Mouse (Mus musculus) neural tube, embryonic 11.5 days (tissue): ENCODE measurements around the gene Cdk9. TPM values are rescaled to one million over a fixed set of nuclear protein-coding genes. Genes with fewer than 3 reads are reported as not detected.

Source experiments
- ATAC-seq: fragments of 200-750 bp; cut with Nextera tagmentation; 2 replicates; pipeline ENCODE4 v1.8.0; 2017; ENCODE audit warnings: moderate number of reproducible peaks, mild to moderate bottlenecking, moderate TSS enrichment, moderate library complexity; ENCODE audit not compliant: insufficient read depth, low FRiP score, low TSS enrichment
- DNase-seq: peaks from one replicate; pipeline ENCODE4 v3.0.0-alpha.2; 2015; ENCODE audit warnings: low spot score
- H3K27ac ChIP-seq: fragments of 300-500 bp; sonication (generic); 2 replicates; pipeline ENCODE4 v1.5.1; 2014; ENCODE audit warnings: low read depth, mild to moderate bottlenecking, low read length
- H3K27me3 ChIP-seq: fragments of 300-500 bp; sonication (generic); 2 replicates; pipeline ENCODE4 v1.6.1; 2014; ENCODE audit warnings: mild to moderate bottlenecking, low read length, mixed read lengths; ENCODE audit not compliant: control insufficient read depth, insufficient read depth
- H3K36me3 ChIP-seq: fragments of 300-500 bp; sonication (generic); 2 replicates; pipeline ENCODE4 v1.6.1; 2014; ENCODE audit warnings: mild to moderate bottlenecking, low read length, moderate library complexity, mixed read lengths; ENCODE audit not compliant: control insufficient read depth, insufficient read depth
- H3K4me1 ChIP-seq: fragments of 300-500 bp; sonication (generic); 2 replicates; pipeline ENCODE4 v1.6.1; 2014; ENCODE audit warnings: low read length, mixed read lengths; ENCODE audit not compliant: control insufficient read depth, insufficient read depth
- H3K4me2 ChIP-seq: fragments of 300-500 bp; sonication (generic); 2 replicates; pipeline ENCODE4 v1.6.1; 2014; ENCODE audit warnings: low read depth, mild to moderate bottlenecking, moderate library complexity
- H3K4me3 ChIP-seq: fragments of 300-500 bp; sonication (generic); 2 replicates; pipeline ENCODE4 v1.5.1; 2014; ENCODE audit warnings: low read depth, low read length
- H3K9ac ChIP-seq: fragments of 300-500 bp; sonication (generic); 2 replicates; pipeline ENCODE4 v1.6.1; 2014; ENCODE audit warnings: mild to moderate bottlenecking, low read length
- H3K9me3 ChIP-seq: fragments of 300-500 bp; sonication (generic); 2 replicates; pipeline ENCODE4 v1.6.1; 2016; ENCODE audit warnings: low read length; ENCODE audit not compliant: control insufficient read depth
- WGBS: fragments of 180-500 bp; shearing (Covaris S2); extraction: QIAGEN DNeasy Blood & Tissue Kit; methylation state at CpG from one replicate; pipeline ENCODE4 v1.1.7; 2014; 5-methylcytosine and 5-hydroxymethylcytosine counted together
- polyA plus RNA-seq: library from polyadenylated mRNA; unstranded; fragments of >200 nt; fragmentation: Nextera tagmentation; extraction: Ambion mirVana; gene quantifications from 2 replicates; pipeline ENCODE4 v1.2.1, GENCODE M21; 2014

Cdk9 gene
- polyA plus RNA-seq, 1 experiment from 2014 or later, result 84.6 TPM

DNA sequence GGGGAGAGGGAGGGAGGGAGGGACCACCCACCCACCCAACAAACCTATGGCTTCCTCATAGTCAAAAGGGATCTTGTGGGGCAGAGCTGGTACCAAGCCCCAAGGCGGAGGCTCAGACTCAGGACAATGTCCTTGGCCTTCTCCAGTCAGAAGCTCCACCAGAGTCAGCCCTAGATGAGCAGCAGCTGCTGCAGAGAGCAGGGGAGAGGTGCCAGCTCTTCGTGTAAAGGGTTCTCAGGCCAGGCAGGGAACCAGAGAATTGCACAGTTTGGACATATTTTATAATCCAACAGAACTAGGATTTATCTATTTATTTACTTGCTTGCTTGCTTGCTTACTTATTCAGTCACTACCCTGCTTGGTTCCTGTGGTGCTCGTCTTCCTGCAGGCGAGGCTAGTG lies 26.4 kb upstream of the Cdk9 start:
- no peak overlapping the region for H3K4me2 ChIP-seq
- H3K36me3 ChIP-seq, result no peaks in the 10 kb centered on the region
- H3K9ac ChIP-seq, result no peak overlapping the region
- no peak overlapping the region for H3K27ac ChIP-seq
- H3K4me1 ChIP-seq, result peaks cover 8% of the 10 kb centered on the region; the same call in 1 of the 2 replicates
- ATAC-seq, result no peak
- H3K9me3 ChIP-seq, result no peaks in the 10 kb centered on the region
- WGBS, result 73% methylated on average over 4 of the region's 4 CpGs
- H3K4me3 ChIP-seq, result no peak overlapping the region
- no peak for DNase-seq
- peaks cover 8% of the 10 kb centered on the region; the same call in 1 of the 2 replicates for H3K27me3 ChIP-seq

DNA sequence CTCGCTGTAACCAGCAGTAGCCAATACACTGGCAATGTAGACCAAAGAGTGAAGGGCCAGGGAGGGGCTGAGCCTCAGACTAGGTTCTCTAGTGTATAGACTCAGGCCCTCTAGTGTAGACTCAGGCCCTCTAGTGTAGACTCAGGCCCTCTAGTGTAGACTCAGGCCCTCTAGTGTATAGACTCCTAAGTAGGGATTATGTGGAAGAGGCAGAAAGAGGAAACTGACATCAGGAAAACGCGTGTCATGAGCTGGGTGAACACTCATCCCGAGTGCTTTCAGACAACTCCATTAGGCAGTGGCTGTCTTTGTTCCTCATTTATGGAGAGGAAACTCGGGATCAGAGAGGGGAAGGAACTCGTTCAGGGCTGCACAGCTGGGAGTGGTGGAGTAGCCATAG lies 24.1 kb upstream of the Cdk9 start:
- DNase-seq (no peak), ATAC-seq (no peak)
- H3K4me2 ChIP-seq, result no peak overlapping the region
- no peak overlapping the region for H3K4me3 ChIP-seq
- no peak overlapping the region for H3K27ac ChIP-seq
- WGBS, result 58% methylated on average over 6 of the region's 6 CpGs
- no peaks in the 10 kb centered on the region for H3K36me3 ChIP-seq
- peaks cover 8% of the 10 kb centered on the region; the same call in 1 of the 2 replicates for H3K27me3 ChIP-seq
- peaks cover 7% of the 10 kb centered on the region for H3K4me1 ChIP-seq
- H3K9ac ChIP-seq, result no peak overlapping the region
- H3K9me3 ChIP-seq, result no peaks in the 10 kb centered on the region

DNA sequence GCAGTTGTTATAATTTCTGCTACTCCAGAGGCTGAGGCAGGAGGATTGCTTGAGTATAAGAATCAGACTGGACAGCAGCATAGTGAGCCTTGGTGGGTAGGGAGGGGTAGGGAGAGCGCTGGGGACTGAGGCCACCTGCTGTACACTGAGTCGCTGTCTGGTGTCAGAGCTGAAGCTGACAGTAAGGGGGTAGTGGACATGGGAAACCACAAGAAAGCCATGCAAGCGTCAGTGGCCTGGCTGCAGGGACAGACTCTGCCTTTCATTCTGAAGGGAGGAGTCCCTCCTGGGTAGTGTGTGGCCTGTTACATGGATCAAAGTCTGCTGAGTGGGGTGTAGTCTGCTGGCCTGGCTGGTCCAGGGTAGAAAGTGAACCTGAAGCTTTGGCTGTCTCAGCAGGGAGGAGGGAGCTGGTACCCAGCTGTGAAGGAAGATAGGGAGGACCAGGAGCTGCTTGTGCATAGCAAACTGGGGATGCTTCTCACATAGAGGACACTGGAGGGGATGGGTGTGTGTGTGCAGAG lies 23.5 kb upstream of the Cdk9 start:
- no peak overlapping the region for H3K4me3 ChIP-seq
- no peak overlapping the region for H3K4me2 ChIP-seq
- ATAC-seq (no peak), DNase-seq (no peak)
- 0 out of 2 replicates have a peak, but pooled peaks cover 3% of the 10 kb centered on the region for H3K27me3 ChIP-seq
- peaks cover 7% of the 10 kb centered on the region for H3K4me1 ChIP-seq
- H3K36me3 ChIP-seq, result no peaks in the 10 kb centered on the region
- 39% methylated on average over 3 of the region's 3 CpGs for WGBS
- no peak overlapping the region for H3K9ac ChIP-seq
- H3K27ac ChIP-seq, result no peak overlapping the region
- no peaks in the 10 kb centered on the region for H3K9me3 ChIP-seq

DNA sequence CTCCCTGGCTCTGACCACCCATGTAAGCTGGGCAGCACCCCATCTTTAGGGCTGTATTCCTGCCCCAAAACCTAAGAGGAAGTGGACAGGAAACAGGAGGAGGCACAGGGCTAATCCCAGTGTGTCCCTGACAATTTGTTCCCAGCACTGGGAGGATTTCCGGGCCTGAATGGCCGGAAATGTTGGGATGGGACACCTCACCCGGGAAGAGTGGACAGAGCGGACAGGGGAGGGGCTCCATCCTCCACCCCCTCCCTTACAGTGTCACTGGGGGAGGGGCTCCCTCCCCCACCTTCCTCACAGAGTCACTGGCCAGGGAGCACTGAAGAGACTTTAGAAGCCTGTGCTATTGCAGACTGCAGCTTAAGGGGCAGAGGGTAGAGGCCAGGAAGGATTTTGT lies 22.1 kb upstream of the Cdk9 start:
- no peaks in the 10 kb centered on the region for H3K9me3 ChIP-seq
- no peak overlapping the region for H3K9ac ChIP-seq
- H3K27ac ChIP-seq, result no peak overlapping the region
- no peak overlapping the region for H3K4me3 ChIP-seq
- H3K27me3 ChIP-seq, result 0 out of 2 replicates have a peak, but pooled peaks cover 3% of the 10 kb centered on the region
- peaks cover 3% of the 10 kb centered on the region; the same call in 1 of the 2 replicates for H3K4me1 ChIP-seq
- WGBS, result 67% methylated on average over 4 of the region's 4 CpGs
- DNase-seq, result no peak
- ATAC-seq, result no peak
- H3K4me2 ChIP-seq, result no peak overlapping the region
- no peaks in the 10 kb centered on the region for H3K36me3 ChIP-seq

DNA sequence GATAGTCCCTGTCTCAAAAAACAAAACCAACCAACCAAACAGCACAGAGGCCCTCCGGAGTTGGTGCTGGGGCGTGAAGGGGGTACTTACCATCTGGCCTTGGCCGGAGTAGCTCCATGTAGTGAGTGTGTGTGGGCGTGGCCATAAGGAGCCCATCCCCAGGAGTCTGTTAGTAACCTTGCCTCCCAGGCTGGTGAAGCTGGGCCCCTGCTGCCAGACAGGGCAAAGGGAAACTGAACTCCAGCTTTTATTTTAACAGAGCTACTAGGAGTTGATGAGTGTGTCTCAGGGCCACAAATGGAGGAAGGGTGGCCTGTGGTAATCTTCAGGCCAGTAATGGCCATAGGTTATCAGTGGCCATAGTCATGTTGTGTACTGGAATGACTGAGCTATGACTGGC lies 21.6 kb upstream of the Cdk9 start:
- H3K4me2 ChIP-seq, result no peak overlapping the region
- ATAC-seq, result no peak
- H3K9me3 ChIP-seq, result no peaks in the 10 kb centered on the region
- no peak overlapping the region for H3K9ac ChIP-seq
- no peaks in the 10 kb centered on the region for H3K27me3 ChIP-seq
- H3K27ac ChIP-seq, result no peak overlapping the region
- H3K4me3 ChIP-seq, result no peak overlapping the region
- no peak for DNase-seq
- 39% methylated on average over 4 of the region's 4 CpGs for WGBS
- H3K4me1 ChIP-seq, result peaks cover 3% of the 10 kb centered on the region; the same call in 1 of the 2 replicates
- H3K36me3 ChIP-seq, result no peaks in the 10 kb centered on the region

DNA sequence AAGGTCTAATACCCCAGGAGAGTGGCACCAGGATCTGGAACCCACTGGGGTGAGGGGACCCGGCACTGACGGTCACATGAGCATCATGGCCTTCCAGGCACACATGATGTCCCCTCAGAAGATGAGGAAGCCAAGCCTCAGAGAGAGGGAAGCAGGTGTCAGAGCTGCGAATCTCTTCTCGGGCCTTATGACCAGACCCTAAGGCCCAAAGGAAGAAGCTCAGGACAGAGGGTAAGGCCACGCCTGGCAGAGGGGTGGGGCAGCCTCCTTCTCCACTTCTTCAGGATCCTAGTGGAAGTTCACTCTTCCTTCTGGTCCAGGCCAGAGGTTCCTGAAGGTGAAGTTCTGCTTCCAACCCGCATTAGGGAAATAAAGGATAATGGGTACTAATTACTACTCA lies 19.8 kb upstream of the Cdk9 start:
- 81% methylated on average over 6 of the region's 6 CpGs for WGBS
- no peaks in the 10 kb centered on the region for H3K27me3 ChIP-seq
- H3K9ac ChIP-seq, result no peak overlapping the region

DNA sequence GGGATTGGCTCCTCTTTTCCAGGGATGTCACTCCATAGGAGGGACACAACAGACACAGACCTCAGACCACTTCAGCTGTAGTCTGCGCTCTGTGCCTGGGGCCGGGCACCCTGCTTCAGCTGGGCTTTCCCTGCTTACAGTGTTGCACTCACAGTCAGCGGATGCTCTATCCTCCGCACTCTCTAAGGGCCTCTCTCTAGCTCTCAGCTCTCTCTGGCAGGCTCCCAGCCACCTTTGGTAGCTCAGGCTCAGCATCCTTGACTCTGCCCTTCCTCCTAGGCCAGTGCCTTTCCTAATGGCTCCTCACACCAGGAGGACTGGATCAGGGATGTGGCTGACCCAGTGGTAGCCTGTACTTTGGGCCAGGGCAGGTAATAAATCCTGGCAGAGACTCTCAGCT lies 19.0 kb upstream of the Cdk9 start:
- no peak overlapping the region for H3K4me2 ChIP-seq
- no peaks in the 10 kb centered on the region for H3K9me3 ChIP-seq
- no peak for DNase-seq
- peaks cover 6% of the 10 kb centered on the region; the same call in 1 of the 2 replicates for H3K4me1 ChIP-seq
- H3K4me3 ChIP-seq, result no peak overlapping the region
- no peaks in the 10 kb centered on the region for H3K27me3 ChIP-seq
- no peak overlapping the region for H3K27ac ChIP-seq
- ATAC-seq, result no peak
- WGBS, result 70% methylated on average over 4 of the region's 4 CpGs
- H3K9ac ChIP-seq, result no peak overlapping the region; the same call in 1 of the 2 replicates
- H3K36me3 ChIP-seq, result no peaks in the 10 kb centered on the region

More for the DNA sequence above, 19.8 kb upstream of the Cdk9 start:
- Histone ChIP-seq H3K27ac (no peak overlapping the region), H3K36me3 (no peaks in the 10 kb centered on the region), H3K4me2 (no peak overlapping the region), H3K9me3 (no peaks in the 10 kb centered on the region), H3K4me3 (no peak overlapping the region), H3K4me1 (peaks cover 3% of the 10 kb centered on the region; the same call in 1 of the 2 replicates)
- DNase-seq (no peak), ATAC-seq (no peak)

DNA sequence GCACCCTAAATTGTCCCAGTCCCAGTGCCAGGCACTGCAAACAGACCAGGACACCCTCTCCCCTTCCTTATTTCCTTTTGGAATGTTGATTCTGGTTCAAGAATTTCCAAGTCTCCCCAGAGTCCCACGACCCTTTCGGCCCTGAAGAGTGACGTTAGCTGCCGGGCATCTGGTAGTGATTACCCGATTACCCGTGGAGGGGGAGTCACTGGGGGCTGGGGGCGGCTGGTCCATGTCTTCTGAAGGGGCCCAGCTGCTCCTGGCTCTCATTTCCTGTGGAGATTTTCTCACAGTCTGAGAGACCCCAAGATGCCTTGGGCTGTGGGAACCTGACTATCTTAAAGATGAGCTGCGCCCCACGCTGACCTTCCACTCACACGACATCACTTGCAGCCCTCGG lies 18.0 kb upstream of the Cdk9 start:
- Histone ChIP-seq H3K4me2 (0 out of 2 replicates have a peak overlapping the region, but pooled peaks have one; percentile 17), H3K9me3 (no peaks in the 10 kb centered on the region), H3K36me3 (no peaks in the 10 kb centered on the region), H3K27me3 (no peaks in the 10 kb centered on the region), H3K9ac (no peak overlapping the region), H3K27ac (no peak overlapping the region), H3K4me1 (peaks cover 6% of the 10 kb centered on the region; the same call in 1 of the 2 replicates), H3K4me3 (no peak overlapping the region)
- peak; percentile 57 for DNase-seq
- ATAC-seq, result no peak
- WGBS, result 40% methylated on average over 11 of the region's 11 CpGs

DNA sequence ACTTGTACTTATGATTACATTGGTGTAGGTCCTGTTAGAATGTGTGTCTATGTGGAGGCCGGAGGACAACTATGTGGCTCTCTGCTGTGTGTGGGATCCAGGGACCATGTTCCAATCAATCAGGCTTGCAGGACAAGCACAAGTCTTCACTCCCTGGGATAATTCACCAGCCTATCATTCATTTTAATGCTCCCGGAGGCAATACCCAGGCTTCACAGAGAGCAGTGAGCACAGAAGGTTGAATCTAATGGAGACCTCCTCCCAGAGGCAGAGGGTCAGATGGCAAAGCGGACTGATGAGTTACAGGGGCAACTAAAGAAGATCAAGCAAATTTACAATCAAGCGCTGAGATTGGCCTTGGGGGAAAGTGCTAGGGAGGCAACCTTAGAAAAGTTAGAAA lies 16.7 kb upstream of the Cdk9 start:
- no peaks in the 10 kb centered on the region for H3K36me3 ChIP-seq
- DNase-seq (no peak), ATAC-seq (no peak)
- no peak overlapping the region for H3K27ac ChIP-seq
- no peak overlapping the region for H3K4me3 ChIP-seq
- H3K9ac ChIP-seq, result no peak overlapping the region
- WGBS, result 61% methylated on average over 4 of the region's 4 CpGs
- H3K4me2 ChIP-seq, result no peak overlapping the region
- H3K27me3 ChIP-seq, result no peaks in the 10 kb centered on the region
- no peaks in the 10 kb centered on the region for H3K9me3 ChIP-seq
- H3K4me1 ChIP-seq, result peaks cover 6% of the 10 kb centered on the region; the same call in 1 of the 2 replicates
